Mouse (Mus musculus) G1E (cell line): ENCODE measurements around the gene Thsd1.

Experiments used
- CTCF ChIP-seq: IDR thresholded peaks from 2 replicates; pipeline ENCODE4 v1.5.1; 2012; ENCODE audit warnings: low read depth, low read length, inconsistent platforms, mixed read lengths
- POLR2AphosphoS5 ChIP-seq: IDR thresholded peaks from 2 replicates; pipeline ENCODE4 v1.6.1; 2012; ENCODE audit warnings: low read depth, low read length, inconsistent platforms; ENCODE audit not compliant: insufficient replicate concordance

DNA sequence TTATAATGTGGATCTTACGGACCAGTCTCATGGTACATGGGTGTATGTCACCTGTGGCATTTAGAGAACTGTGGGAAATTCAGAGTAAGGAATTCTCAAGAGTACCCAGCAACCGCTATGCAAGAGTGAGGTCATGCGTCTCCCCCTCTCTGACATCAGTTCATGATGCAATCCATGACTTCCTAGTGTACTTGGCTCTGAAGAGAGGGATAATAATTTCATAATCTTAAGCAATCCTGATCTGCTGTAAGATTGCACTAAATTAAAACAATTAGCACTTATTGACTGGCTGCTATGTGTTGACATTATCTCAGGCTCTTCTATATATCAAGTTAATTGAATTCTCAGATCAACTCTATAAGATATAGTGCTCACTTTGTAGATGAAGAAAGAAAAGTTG lies 39.7 kb downstream of the Thsd1 start:
- TF ChIP-seq CTCF = no peak
- TF ChIP-seq POLR2AphosphoS5 = no peak
